ENCODE assay signal across 8 mouse cellular contexts in genomic region chr8:126944781-126945691, GRCm38 (mm10). TPM values are rescaled to one million over a fixed set of nuclear protein-coding genes. Genes with fewer than 3 reads are reported as not detected.
A peak's percentile ranks its signal among the peaks of the same experiment; 100 is the strongest.
DNase-seq lines count a peak whose midpoint lies in the region; ATAC-seq lines count a peak whose summit lies in the region.

No protein-coding gene starts in this region.

- H3K4me3 ChIP-seq in kidney, embryonic 15.5 days (replicated peaks) = peak overlapping the region; percentile 91
- peak overlapping the region; percentile 87 for H3K4me3 ChIP-seq in liver, embryonic 16.5 days (ENCODE audit: low read depth, low read length)

- ATAC-seq in kidney, embryonic 15.5 days (replicated peaks; ENCODE audit: low FRiP score) = peak; percentile 81
- ATAC-seq in liver, embryonic 16.5 days (ENCODE audit: low read depth) = peak; percentile 41

- H3K9me3 ChIP-seq in kidney, embryonic 15.5 days (replicated peaks) = no peaks in the 10 kb centered on the region
- H3K9me3 ChIP-seq in liver, embryonic 16.5 days (replicated peaks; ENCODE audit: control insufficient read depth, low read length) = no peaks in the 10 kb centered on the region

- peaks cover 31% of the 10 kb centered on the region for H3K36me3 ChIP-seq in kidney, embryonic 15.5 days
- no peaks in the 10 kb centered on the region for H3K36me3 ChIP-seq in liver, embryonic 16.5 days (ENCODE audit: control insufficient read depth, insufficient read depth)

- H3K4me1 ChIP-seq in kidney, embryonic 15.5 days = peaks cover 30% of the 10 kb centered on the region
- H3K4me1 ChIP-seq in liver, embryonic 16.5 days (ENCODE audit: control insufficient read depth, low read depth, low read length) = peaks cover 25% of the 10 kb centered on the region

- no peaks in the 10 kb centered on the region for H3K27me3 ChIP-seq in kidney, embryonic 15.5 days
- H3K27me3 ChIP-seq in liver, embryonic 16.5 days (ENCODE audit: control insufficient read depth, insufficient read depth, low read depth, low read length) = no peaks in the 10 kb centered on the region

- H3K27ac ChIP-seq in kidney, embryonic 15.5 days = peak overlapping the region; percentile 94
- H3K27ac ChIP-seq in liver, embryonic 16.5 days (ENCODE audit: low read length) = peak overlapping the region; percentile 72

- peak overlapping the region; percentile 95 for H3K9ac ChIP-seq in kidney, embryonic 15.5 days
- peak overlapping the region; percentile 91 for H3K9ac ChIP-seq in liver, embryonic 16.5 days (ENCODE audit: low read depth, low read length)

- peak; percentile 77 for DNase-seq in CD4-positive helper T cell, adult 2 months (ENCODE audit: low read depth, low spot score)
- DNase-seq in NIH3T3 (ENCODE audit: low read depth) = peak; percentile 67
- peak; percentile 34 to 68 for DNase-seq in cerebellum, postnatal 14 days
- DNase-seq in frontal cortex, postnatal 36 days (ENCODE audit: low spot score in 2 of 2) = peak; percentile 28 to 46
- DNase-seq in ovary, postnatal 10 days (ENCODE audit: low spot score) = peak; percentile 30
- peak; percentile 69 for DNase-seq in yolk sac, embryonic 10.5 days (ENCODE audit: low spot score)

- peak overlapping the region; percentile 74 for H3K4me2 ChIP-seq in kidney, embryonic 15.5 days
- H3K4me2 ChIP-seq in liver, embryonic 16.5 days (ENCODE audit: low read depth, low read length) = peak overlapping the region; percentile 93

- under 1% methylated on average over 46 of the region's 46 CpGs for WGBS in kidney, embryonic 15.5 days
- WGBS in liver, embryonic 16.5 days (ENCODE audit: insufficient replicate concordance) = under 1% methylated on average over 46 of the region's 46 CpGs

RNA-seq across cellular contexts. Expression of gene Tomm20, which starts 0.6 kb away (rescaled TPM):
- polyA plus RNA-seq in kidney, embryonic 15.5 days (2015; fragmentation: Nextera tagmentation; extraction: Ambion mirVana) = 244 and 246 TPM in 2 replicates
- 85.0 and 96.8 TPM in 2 replicates for polyA plus RNA-seq in liver, embryonic 16.5 days (2015; fragmentation: Nextera tagmentation; extraction: Ambion mirVana)

RNA-seq across cellular contexts. Expression of gene Rbm34, which starts 25.8 kb away (rescaled TPM):
- 23.5 and 26.0 TPM in 2 replicates for polyA plus RNA-seq in kidney, embryonic 15.5 days (2015; fragmentation: Nextera tagmentation; extraction: Ambion mirVana)
- 6.9 and 8.7 TPM in 2 replicates for polyA plus RNA-seq in liver, embryonic 16.5 days (2015; fragmentation: Nextera tagmentation; extraction: Ambion mirVana)

Comparison
In these comparisons a context has a peak if more than half of its experiments do, and no peak if none do; other contexts are left out.
1. Peak in every context shown above with its lines: DNase-seq, ATAC-seq, H3K4me3 ChIP-seq and H3K27ac ChIP-seq.